In the genomic region with DNA sequence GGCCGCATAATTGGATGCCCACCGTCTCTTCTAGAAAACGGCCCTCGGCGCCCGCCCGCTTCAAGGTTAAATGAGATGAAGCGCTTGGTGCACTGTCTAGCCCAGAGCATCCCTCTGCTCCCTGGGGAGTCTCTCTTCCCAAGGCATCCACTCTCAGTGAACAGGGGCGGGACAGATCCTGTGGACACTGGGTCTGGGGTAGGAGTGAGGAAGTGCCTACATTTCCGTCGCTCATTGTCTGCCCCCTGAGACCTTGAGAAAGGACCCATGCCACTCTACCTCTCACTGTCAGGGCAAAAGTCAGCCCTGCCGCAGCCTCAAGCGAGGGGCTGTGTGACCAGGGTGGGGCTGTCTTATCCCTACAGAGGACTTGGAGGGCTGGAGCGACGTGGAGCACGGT, we compare ENCODE assay signal across 9 mouse cellular contexts. TPM values are rescaled to one million over a fixed set of nuclear protein-coding genes. Genes with fewer than 3 reads are reported as not detected.
DNase-seq lines count a peak whose midpoint lies in the region; ATAC-seq lines count a peak whose summit lies in the region.
"Had no signal": no experiment of that assay in that cellular context is flagged by ENCODE, and none has a peak within 500 bp of the region (broad histone marks: within the 10 kb centered on the region; RNA-seq: fewer than 3 reads in every experiment).

No protein-coding gene starts in this region.

- peaks cover 81% of the 10 kb centered on the region for H3K27me3 ChIP-seq in kidney, embryonic 16.5 days (ENCODE audit: insufficient read depth, low read length)
- peaks cover 74% of the 10 kb centered on the region for H3K27me3 ChIP-seq in embryonic facial prominence, embryonic 14.5 days (replicated peaks; ENCODE audit: control insufficient read depth, insufficient read depth, low read length)
- peaks cover 41% of the 10 kb centered on the region for H3K27me3 ChIP-seq in hindbrain, embryonic 16.5 days (replicated peaks; ENCODE audit: control insufficient read depth, insufficient read depth, low read length)
- H3K27me3 ChIP-seq in neural tube, embryonic 12.5 days (replicated peaks): peaks cover 64% of the 10 kb centered on the region

- H3K36me3 ChIP-seq in kidney, embryonic 16.5 days (ENCODE audit: insufficient read depth, low read length): no peaks in the 10 kb centered on the region
- no peaks in the 10 kb centered on the region for H3K36me3 ChIP-seq in embryonic facial prominence, embryonic 14.5 days (ENCODE audit: control insufficient read depth, insufficient read depth, low read length)
- no peaks in the 10 kb centered on the region for H3K36me3 ChIP-seq in hindbrain, embryonic 16.5 days (ENCODE audit: control insufficient read depth, insufficient read depth, low read length)
- no peaks in the 10 kb centered on the region for H3K36me3 ChIP-seq in neural tube, embryonic 12.5 days

- peaks cover 26% of the 10 kb centered on the region; the same call in 1 of the 2 replicates for H3K4me1 ChIP-seq in kidney, embryonic 16.5 days (ENCODE audit: insufficient read depth, low read length)
- no peaks in the 10 kb centered on the region for H3K4me1 ChIP-seq in embryonic facial prominence, embryonic 14.5 days (ENCODE audit: control insufficient read depth, insufficient read depth, low read length)
- peaks cover 22% of the 10 kb centered on the region for H3K4me1 ChIP-seq in hindbrain, embryonic 16.5 days (ENCODE audit: control insufficient read depth, insufficient read depth, low read depth, low read length)
- peaks cover 40% of the 10 kb centered on the region for H3K4me1 ChIP-seq in neural tube, embryonic 12.5 days

- no peak overlapping the region for H3K9ac ChIP-seq in kidney, embryonic 16.5 days (replicated peaks; ENCODE audit: low read length)
- H3K9ac ChIP-seq in embryonic facial prominence, embryonic 14.5 days (ENCODE audit: low read depth, low read length): 0 out of 2 replicates have a peak overlapping the region, but pooled peaks have one; percentile 4
- peak overlapping the region; percentile 28 for H3K9ac ChIP-seq in hindbrain, embryonic 16.5 days (ENCODE audit: low read depth, low read length)
- no peak overlapping the region for H3K9ac ChIP-seq in neural tube, embryonic 12.5 days

- WGBS in kidney, embryonic 16.5 days: 2% methylated on average over 16 of the region's 16 CpGs
- 0% methylated on average over 14 of the region's 16 CpGs for WGBS in embryonic facial prominence, embryonic 14.5 days
- WGBS in hindbrain, embryonic 16.5 days: 2% methylated on average over 15 of the region's 16 CpGs
- 1% methylated on average over 16 of the region's 16 CpGs for WGBS in neural tube, embryonic 12.5 days

- no peaks in the 10 kb centered on the region for H3K9me3 ChIP-seq in kidney, embryonic 16.5 days (ENCODE audit: low read length)
- H3K9me3 ChIP-seq in embryonic facial prominence, embryonic 14.5 days (ENCODE audit: control insufficient read depth, low read length): no peaks in the 10 kb centered on the region
- H3K9me3 ChIP-seq in hindbrain, embryonic 16.5 days (ENCODE audit: control insufficient read depth, low read length): no peaks in the 10 kb centered on the region
- no peaks in the 10 kb centered on the region for H3K9me3 ChIP-seq in neural tube, embryonic 12.5 days

- no peak overlapping the region for H3K4me3 ChIP-seq in kidney, embryonic 16.5 days (ENCODE audit: low read length)
- peak overlapping the region; percentile 35 for H3K4me3 ChIP-seq in embryonic facial prominence, embryonic 14.5 days (ENCODE audit: low read depth, low read length)
- H3K4me3 ChIP-seq in hindbrain, embryonic 16.5 days (ENCODE audit: low read length): peak overlapping the region; percentile 31
- H3K4me3 ChIP-seq in neural tube, embryonic 12.5 days: peak overlapping the region; percentile 23; the same call in 1 of the 2 replicates

- no peak overlapping the region for H3K27ac ChIP-seq in kidney, embryonic 16.5 days (ENCODE audit: low read length)
- no peak overlapping the region for H3K27ac ChIP-seq in embryonic facial prominence, embryonic 14.5 days (replicated peaks; ENCODE audit: low read depth, low read length)
- no peak overlapping the region for H3K27ac ChIP-seq in hindbrain, embryonic 16.5 days (ENCODE audit: low read depth, low read length)
- H3K27ac ChIP-seq in neural tube, embryonic 12.5 days: no peak overlapping the region

- no peak for ATAC-seq in kidney, embryonic 16.5 days (ENCODE audit: low FRiP score, low TSS enrichment)
- no peak for ATAC-seq in embryonic facial prominence, embryonic 14.5 days (ENCODE audit: low read depth)
- ATAC-seq in hindbrain, embryonic 16.5 days: no peak
- ATAC-seq in neural tube, embryonic 12.5 days (ENCODE audit: low FRiP score, low read depth): no peak

- H3K4me2 ChIP-seq in kidney, embryonic 16.5 days (replicated peaks; ENCODE audit: low read depth, low read length): peak overlapping the region; percentile 50
- peak overlapping the region; percentile 62 for H3K4me2 ChIP-seq in embryonic facial prominence, embryonic 14.5 days (ENCODE audit: low read depth, low read length)
- H3K4me2 ChIP-seq in hindbrain, embryonic 16.5 days (ENCODE audit: low read length): peak overlapping the region; percentile 57
- peak overlapping the region; percentile 53 for H3K4me2 ChIP-seq in neural tube, embryonic 12.5 days (replicated peaks)

- no peak for DNase-seq in kidney, adult 18-20 months
- no peak for DNase-seq in embryonic facial prominence, embryonic 14.5 days (ENCODE audit: low spot score)
- no peak for DNase-seq in frontal cortex, postnatal 14 days (ENCODE audit: low spot score in 2 of 2)
- DNase-seq in layer of hippocampus, adult 11-12 months (ENCODE audit: low spot score): no peak
- no peak for DNase-seq in adrenal gland, adult 18-20 months (ENCODE audit: low spot score in 2 of 2)

RNA-seq across cellular contexts. Expression of gene Fbxo2, which starts 4.0 kb away (rescaled TPM):
- 1.8 and 2.3 TPM in 2 replicates for polyA plus RNA-seq in kidney, embryonic 16.5 days (2015; fragmentation: Nextera tagmentation; extraction: Ambion mirVana)
- 5.4 and 7.9 TPM in 2 replicates for polyA plus RNA-seq in embryonic facial prominence, embryonic 14.5 days (2014; fragmentation: Nextera tagmentation; extraction: Ambion mirVana)
- 24.9 and 31.1 TPM in 2 replicates for polyA plus RNA-seq in hindbrain, embryonic 16.5 days (2015; fragmentation: Nextera tagmentation; extraction: Ambion mirVana)
- polyA plus RNA-seq in neural tube, embryonic 12.5 days (2016; fragmentation: Nextera tagmentation; extraction: Ambion mirVana): 2.7 and 4.0 TPM in 2 replicates
- total RNA-seq in adrenal gland, adult 18-20 months (2021): 1 to 10 TPM; 6.7 to 9.9 TPM
- total RNA-seq: heart, postnatal 10 days had no signal

RNA-seq across cellular contexts. Expression of gene Fbxo44, which starts 4.2 kb away (rescaled TPM):
- 19.8 and 20.6 TPM in 2 replicates for polyA plus RNA-seq in kidney, embryonic 16.5 days (2015; fragmentation: Nextera tagmentation; extraction: Ambion mirVana)
- polyA plus RNA-seq in embryonic facial prominence, embryonic 14.5 days (2014; fragmentation: Nextera tagmentation; extraction: Ambion mirVana): 7.7 and 9.6 TPM in 2 replicates
- polyA plus RNA-seq in hindbrain, embryonic 16.5 days (2015; fragmentation: Nextera tagmentation; extraction: Ambion mirVana): 104 and 114 TPM in 2 replicates
- 79.5 and 82.3 TPM in 2 replicates for polyA plus RNA-seq in neural tube, embryonic 12.5 days (2016; fragmentation: Nextera tagmentation; extraction: Ambion mirVana)
- total RNA-seq in adrenal gland, adult 18-20 months (2021): 10 to 100 TPM; 14.1 to 21.4 TPM

RNA-seq across cellular contexts. Expression of gene Fbxo6, which starts 12.5 kb away (rescaled TPM):
- polyA plus RNA-seq in kidney, embryonic 16.5 days (2015; fragmentation: Nextera tagmentation; extraction: Ambion mirVana): 22.0 and 22.2 TPM in 2 replicates
- polyA plus RNA-seq in embryonic facial prominence, embryonic 14.5 days (2014; fragmentation: Nextera tagmentation; extraction: Ambion mirVana): 13.8 and 15.3 TPM in 2 replicates
- 20.3 and 22.9 TPM in 2 replicates for polyA plus RNA-seq in hindbrain, embryonic 16.5 days (2015; fragmentation: Nextera tagmentation; extraction: Ambion mirVana)
- polyA plus RNA-seq in neural tube, embryonic 12.5 days (2016; fragmentation: Nextera tagmentation; extraction: Ambion mirVana): 13.9 and 16.1 TPM in 2 replicates
- 10 to 100 TPM; 38.1 to 46.5 TPM for total RNA-seq in adrenal gland, adult 18-20 months (2021)

RNA-seq across cellular contexts. Expression of gene Draxin, which starts 34.0 kb away (rescaled TPM):
- polyA plus RNA-seq in kidney, embryonic 16.5 days (2015; fragmentation: Nextera tagmentation; extraction: Ambion mirVana): 0.28 and 0.29 TPM in 2 replicates
- polyA plus RNA-seq in embryonic facial prominence, embryonic 14.5 days (2014; fragmentation: Nextera tagmentation; extraction: Ambion mirVana): 0.56 and 0.67 TPM in 2 replicates
- 12.0 and 14.9 TPM in 2 replicates for polyA plus RNA-seq in hindbrain, embryonic 16.5 days (2015; fragmentation: Nextera tagmentation; extraction: Ambion mirVana)
- polyA plus RNA-seq in neural tube, embryonic 12.5 days (2016; fragmentation: Nextera tagmentation; extraction: Ambion mirVana): 11.8 and 12.4 TPM in 2 replicates
- total RNA-seq in adrenal gland, adult 18-20 months (2021): under 1 TPM in 1 of 2 experiments, not detected in 1; 0.07 TPM
- total RNA-seq: heart, postnatal 10 days had no signal

RNA-seq across cellular contexts. Expression of gene Mad2l2, which starts 34.3 kb away (rescaled TPM):
- polyA plus RNA-seq in kidney, embryonic 16.5 days (2015; fragmentation: Nextera tagmentation; extraction: Ambion mirVana): 70.3 and 74.8 TPM in 2 replicates
- 51.1 and 59.8 TPM in 2 replicates for polyA plus RNA-seq in embryonic facial prominence, embryonic 14.5 days (2014; fragmentation: Nextera tagmentation; extraction: Ambion mirVana)
- 98.0 and 105 TPM in 2 replicates for polyA plus RNA-seq in hindbrain, embryonic 16.5 days (2015; fragmentation: Nextera tagmentation; extraction: Ambion mirVana)
- polyA plus RNA-seq in neural tube, embryonic 12.5 days (2016; fragmentation: Nextera tagmentation; extraction: Ambion mirVana): 89.3 and 90.6 TPM in 2 replicates
- total RNA-seq in adrenal gland, adult 18-20 months (2021): 10 to 100 TPM; 20.2 to 21.6 TPM

Comparison
In these comparisons a context has a peak if more than half of its experiments do, and no peak if none do; other contexts are left out.
1. H3K9ac ChIP-seq: peak in embryonic facial prominence, embryonic 14.5 days (single experiment) and hindbrain, embryonic 16.5 days (single experiment); none in kidney, embryonic 16.5 days (single experiment) and neural tube, embryonic 12.5 days (single experiment).
2. Peak in every context shown above with its lines, with median percentiles within 50 percentile points of each other: H3K4me2 ChIP-seq.